Mouse (Mus musculus): ENCODE measurements around the gene Acad10. TPM values are rescaled to one million over a fixed set of nuclear protein-coding genes. Genes with fewer than 3 reads are reported as not detected.

Gene Acad10
- polyA plus RNA-seq (2014; fragmentation: Illumina TruSeq; extraction: RNeasy Lipid Tissue Mini Kit (QIAGEN cat#74804); ENCODE audit: insufficient read depth, low read depth, low replicate concordance): 4.4 TPM

DNA sequence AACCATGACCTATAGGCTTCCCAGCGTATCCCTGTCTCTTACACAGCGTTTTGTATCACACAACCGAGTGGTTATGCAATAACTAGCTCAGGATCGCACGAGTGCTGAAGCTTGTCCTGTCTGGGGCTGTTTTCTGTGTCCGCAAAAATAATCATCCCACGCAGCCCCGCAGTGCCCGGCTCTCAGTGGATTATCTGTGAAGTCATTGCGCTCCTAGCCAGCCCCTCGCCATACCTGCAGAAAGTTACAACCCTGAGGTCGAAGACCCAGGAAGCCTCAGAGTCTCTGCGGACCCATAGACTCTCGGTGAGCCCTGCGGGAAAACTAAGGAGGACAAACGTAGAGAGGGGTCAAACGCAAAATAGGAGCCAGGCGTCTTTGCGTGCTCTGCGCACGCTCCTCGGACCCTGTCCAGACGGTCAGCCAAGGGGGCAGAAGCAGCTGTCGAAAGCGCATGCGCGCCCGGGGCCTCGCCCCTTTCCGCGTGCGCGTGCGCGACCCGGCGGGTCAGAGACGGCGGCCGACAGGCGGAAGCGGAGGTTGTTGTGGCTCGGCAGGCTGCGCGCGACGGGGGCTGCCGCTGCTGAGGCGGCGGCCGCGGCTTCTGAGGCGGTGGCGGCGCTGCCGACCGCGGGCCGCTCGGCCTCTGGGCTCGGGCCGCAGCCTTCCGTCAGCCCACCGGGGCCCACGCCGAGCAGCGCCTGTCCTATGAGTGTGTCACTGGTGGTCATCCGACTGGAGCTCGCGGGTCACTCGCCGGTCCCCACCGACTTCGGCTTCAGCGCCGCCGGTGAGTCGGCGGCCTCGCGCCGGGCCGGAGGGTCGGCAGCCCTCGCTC is at the start of gene Acad10, which contains the start of gene Brap:
TSS of gene Acad10 (minus strand) at position 456 of the 838 bp plus-strand sequence.
TSS of gene Brap (plus strand) at position 505 of the 838 bp plus-strand sequence.

DNA sequence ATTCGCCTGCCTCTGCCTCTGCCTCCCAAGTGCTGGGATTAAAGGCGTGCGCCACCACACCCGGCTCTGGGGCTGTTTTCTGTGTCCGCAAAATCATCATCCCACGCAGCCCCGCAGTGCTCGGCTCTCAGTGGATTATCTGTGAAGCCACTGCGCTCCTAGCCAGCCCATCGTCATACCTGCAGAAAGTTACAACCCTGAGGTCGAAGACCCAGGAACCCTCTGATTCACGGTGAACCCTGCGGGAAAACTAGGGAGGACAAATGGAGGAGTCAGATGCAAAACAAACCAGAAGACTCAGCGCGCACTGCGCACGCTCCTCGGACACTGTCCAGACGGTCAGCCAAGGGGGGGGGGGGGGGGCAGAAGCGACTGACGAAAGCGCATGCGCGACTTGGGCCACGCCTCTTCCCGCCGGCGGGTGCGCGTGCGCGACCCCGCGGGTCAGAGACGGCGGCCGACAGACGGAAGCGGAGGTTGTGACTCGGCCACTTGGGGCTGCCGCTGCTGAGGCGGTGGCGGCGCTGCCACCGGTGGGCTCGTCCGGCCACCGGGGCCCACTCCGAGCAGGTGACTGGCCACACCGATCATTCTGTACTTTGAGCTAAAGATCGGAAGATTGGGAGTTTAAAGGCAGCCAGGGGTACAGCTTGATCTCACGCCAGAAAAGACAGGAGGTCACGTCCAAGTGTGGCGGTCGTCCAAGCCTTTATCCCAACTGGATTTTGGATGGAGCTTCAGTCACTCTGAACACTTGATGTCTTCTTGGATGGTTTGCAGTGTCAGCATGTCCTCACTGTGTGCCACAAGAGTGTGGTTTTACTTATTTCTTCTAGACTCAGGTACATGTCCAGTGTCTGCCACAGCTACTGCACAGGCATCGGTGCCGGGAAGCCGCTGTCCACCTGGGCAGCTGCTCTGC is 41.5 kb downstream of the Acad10 start, which contains the start of gene Acad12:
TSS of gene Acad12 (minus strand) at position 347 of the 922 bp plus-strand sequence.

DNA sequence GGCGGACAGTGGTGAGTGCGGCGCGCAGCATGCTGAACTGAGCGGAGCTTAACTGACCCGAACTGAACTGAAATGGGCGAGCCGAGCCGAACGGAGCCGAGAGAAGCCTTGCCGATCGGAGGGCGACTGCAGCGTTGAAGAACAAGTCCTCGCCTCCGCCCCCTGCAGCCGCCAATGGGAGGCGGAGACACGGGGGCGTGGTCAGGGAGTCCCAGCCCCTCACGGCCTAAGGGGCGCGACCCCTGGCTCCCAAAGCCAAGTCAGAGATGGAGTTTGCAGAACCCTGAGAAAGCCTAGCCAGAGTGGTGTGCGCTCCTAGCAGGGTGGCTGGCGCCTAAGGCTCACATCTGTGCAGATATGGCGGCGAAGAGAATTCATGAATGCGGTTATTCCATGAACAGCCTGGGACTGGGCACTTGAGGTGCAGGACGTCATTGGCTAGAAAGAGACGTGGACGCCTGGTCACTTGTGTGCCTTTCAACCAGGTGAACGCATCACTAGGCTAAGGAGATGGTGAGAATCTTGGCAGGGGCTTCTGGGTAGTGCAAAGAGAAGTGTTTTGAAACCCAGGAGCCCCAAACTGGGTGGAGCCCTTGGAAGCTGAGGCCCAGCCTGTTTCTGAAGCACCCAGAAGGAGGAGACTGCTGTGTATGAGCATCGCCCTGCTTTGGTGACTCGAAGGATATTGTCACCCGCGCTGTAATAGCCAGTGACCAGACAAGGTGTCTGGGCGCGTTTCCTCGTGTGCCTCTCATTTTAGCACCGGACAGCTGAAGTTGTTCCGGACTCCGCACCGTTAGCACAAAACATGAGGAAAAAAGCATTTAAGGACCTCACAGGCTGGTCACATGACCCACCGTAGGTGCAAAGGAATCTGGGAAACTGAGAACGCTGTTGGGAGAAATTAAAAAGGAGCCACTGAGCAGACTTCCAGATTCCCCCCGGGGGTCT is 66.6 kb downstream of the Acad10 start, which contains the start of gene Aldh2:
TSS of gene Aldh2 (minus strand) at position 374 of the 951 bp plus-strand sequence.

Other genes with a start within 250 kb of the Acad10 start
- 12.4 TPM for gene Tmem116, start 208.6 kb downstream of the Acad10 start, polyA plus RNA-seq (2014; fragmentation: Illumina TruSeq; extraction: RNeasy Lipid Tissue Mini Kit (QIAGEN cat#74804); ENCODE audit: insufficient read depth, low read depth, low replicate concordance)
- gene Erp29, start 208.0 kb downstream of the Acad10 start, polyA plus RNA-seq (2014; fragmentation: Illumina TruSeq; extraction: RNeasy Lipid Tissue Mini Kit (QIAGEN cat#74804); ENCODE audit: insufficient read depth, low read depth, low replicate concordance): 149 TPM
- gene Adam1b, start 157.1 kb downstream of the Acad10 start, polyA plus RNA-seq (2014; fragmentation: Illumina TruSeq; extraction: RNeasy Lipid Tissue Mini Kit (QIAGEN cat#74804); ENCODE audit: insufficient read depth, low read depth, low replicate concordance): not detected
- 1.4 TPM for gene Adam1a, start 115.0 kb downstream of the Acad10 start, polyA plus RNA-seq (2014; fragmentation: Illumina TruSeq; extraction: RNeasy Lipid Tissue Mini Kit (QIAGEN cat#74804); ENCODE audit: insufficient read depth, low read depth, low replicate concordance)
- not detected for gene Gm42878, start 115.0 kb downstream of the Acad10 start, polyA plus RNA-seq (2014; fragmentation: Illumina TruSeq; extraction: RNeasy Lipid Tissue Mini Kit (QIAGEN cat#74804); ENCODE audit: insufficient read depth, low read depth, low replicate concordance)
- 50.4 TPM for gene Mapkapk5, start 114.6 kb downstream of the Acad10 start, polyA plus RNA-seq (2014; fragmentation: Illumina TruSeq; extraction: RNeasy Lipid Tissue Mini Kit (QIAGEN cat#74804); ENCODE audit: insufficient read depth, low read depth, low replicate concordance)
- 948 TPM for gene Aldh2, start 66.7 kb downstream of the Acad10 start, polyA plus RNA-seq (2014; fragmentation: Illumina TruSeq; extraction: RNeasy Lipid Tissue Mini Kit (QIAGEN cat#74804); ENCODE audit: insufficient read depth, low read depth, low replicate concordance)
- 5.6 TPM for gene Acad12, start 41.6 kb downstream of the Acad10 start, polyA plus RNA-seq (2014; fragmentation: Illumina TruSeq; extraction: RNeasy Lipid Tissue Mini Kit (QIAGEN cat#74804); ENCODE audit: insufficient read depth, low read depth, low replicate concordance)
- 27.8 TPM for gene Brap, start within 50 bp of the Acad10 start, polyA plus RNA-seq (2014; fragmentation: Illumina TruSeq; extraction: RNeasy Lipid Tissue Mini Kit (QIAGEN cat#74804); ENCODE audit: insufficient read depth, low read depth, low replicate concordance)
- gene Atxn2, start 50.8 kb upstream of the Acad10 start, polyA plus RNA-seq (2014; fragmentation: Illumina TruSeq; extraction: RNeasy Lipid Tissue Mini Kit (QIAGEN cat#74804); ENCODE audit: insufficient read depth, low read depth, low replicate concordance): 33.5 TPM
- 17.3 TPM for gene Sh2b3, start 177.1 kb upstream of the Acad10 start, polyA plus RNA-seq (2014; fragmentation: Illumina TruSeq; extraction: RNeasy Lipid Tissue Mini Kit (QIAGEN cat#74804); ENCODE audit: insufficient read depth, low read depth, low replicate concordance)
- 10.8 TPM for gene Pheta1, start 188.5 kb upstream of the Acad10 start, polyA plus RNA-seq (2014; fragmentation: Illumina TruSeq; extraction: RNeasy Lipid Tissue Mini Kit (QIAGEN cat#74804); ENCODE audit: insufficient read depth, low read depth, low replicate concordance)